Mouse (Mus musculus) heart, adult 2 months (tissue): ENCODE results near the gene Adgrb3.

Experiments used
- CTCF ChIP-seq: fragments of 200-600 bp; IDR thresholded peaks from 2 replicates; pipeline ENCODE4 v1.8.1; 2022; ENCODE audit warnings: antibody characterized with exemption, mild to moderate bottlenecking, moderate library complexity
- EP300 ChIP-seq: fragments of 200-500 bp; IDR thresholded peaks from 2 replicates; pipeline ENCODE4 v1.6.1; 2011; ENCODE audit warnings: low read depth, low read length, control low read depth; ENCODE audit not compliant: insufficient read depth
- POLR2A ChIP-seq: fragments of 200-500 bp; IDR thresholded peaks from 2 replicates; pipeline ENCODE4 v1.6.1; 2011; ENCODE audit warnings: mild to moderate bottlenecking, low read depth, low read length, control low read depth; ENCODE audit not compliant: insufficient read depth

DNA sequence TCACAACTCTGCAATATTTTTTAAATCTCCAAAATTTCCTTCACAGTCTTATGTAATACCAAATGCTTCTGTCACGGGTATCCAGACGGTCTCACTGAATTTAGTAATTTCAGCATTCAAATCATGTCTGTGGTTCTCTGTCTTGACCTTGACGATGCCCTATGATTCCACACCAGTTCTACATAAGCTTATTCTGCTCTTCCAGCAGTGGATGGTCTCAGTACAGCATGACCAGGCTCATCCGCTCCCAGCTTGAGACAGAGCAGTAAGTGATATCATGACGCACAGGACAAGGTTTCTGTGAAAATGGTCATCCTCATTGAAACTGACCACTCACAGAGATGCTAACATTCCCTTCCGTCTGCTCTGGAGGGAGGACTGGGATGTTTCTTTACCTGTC, 252.9 kb downstream of the Adgrb3 start:
- TF ChIP-seq POLR2A, result no peak
- no peak for TF ChIP-seq CTCF
- no peak for TF ChIP-seq EP300
